Mouse (Mus musculus): ENCODE measurements around the gene Col19a1. TPM values are rescaled to one million over a fixed set of nuclear protein-coding genes. Genes with fewer than 3 reads are reported as not detected.

The Col19a1 gene
- polyA plus RNA-seq, 1 experiment: not detected

DNA sequence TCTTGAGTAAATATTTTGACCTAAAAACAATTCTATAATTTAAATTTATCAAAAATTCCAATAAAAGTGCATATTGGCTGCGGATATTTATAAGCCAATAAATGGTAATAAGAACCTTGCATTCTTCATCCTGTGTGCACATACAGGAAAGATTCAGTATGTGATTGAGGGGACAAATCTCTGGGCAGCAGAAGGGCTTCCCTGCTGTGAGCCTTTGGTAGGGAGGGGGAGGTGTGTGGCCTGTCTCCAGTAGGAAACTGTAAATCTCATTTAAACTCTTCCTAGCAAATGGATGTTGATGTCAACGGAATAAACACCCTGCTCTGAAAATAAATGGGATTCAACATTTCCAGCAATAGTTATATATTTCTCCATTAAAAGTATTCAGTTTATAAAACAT, 23.2 kb downstream of the Col19a1 start:
- Histone ChIP-seq H3K9ac (ENCODE audit: low read depth, poor library complexity, severe bottlenecking) (no peak overlapping the region), H3K27ac (ENCODE audit: insufficient read depth, low read length) (no peak overlapping the region), H3K9me3 (replicated peaks; ENCODE audit: control insufficient read depth, insufficient read depth, low read length, poor library complexity, severe bottlenecking) (no peaks in the 10 kb centered on the region), H3K27me3 (ENCODE audit: control insufficient read depth, insufficient read depth, low read length, poor library complexity, severe bottlenecking) (no peaks in the 10 kb centered on the region), H3K4me3 (ENCODE audit: low read depth, low read length) (no peak overlapping the region), H3K4me1 (ENCODE audit: control insufficient read depth, insufficient read depth, low read length) (no peaks in the 10 kb centered on the region), H3K36me3 (ENCODE audit: control insufficient read depth, insufficient read depth, low read length, poor library complexity, severe bottlenecking) (no peaks in the 10 kb centered on the region)
- TF ChIP-seq EP300 (IDR thresholded peaks at IDR 0.05; ENCODE audit: insufficient read depth, low read depth, low read length) (no peak), CTCF (IDR thresholded peaks at IDR 0.05; ENCODE audit: low read depth, low read length) (no peak), POLR2A (IDR thresholded peaks at IDR 0.05; ENCODE audit: insufficient read depth, low read length) (no peak)

DNA sequence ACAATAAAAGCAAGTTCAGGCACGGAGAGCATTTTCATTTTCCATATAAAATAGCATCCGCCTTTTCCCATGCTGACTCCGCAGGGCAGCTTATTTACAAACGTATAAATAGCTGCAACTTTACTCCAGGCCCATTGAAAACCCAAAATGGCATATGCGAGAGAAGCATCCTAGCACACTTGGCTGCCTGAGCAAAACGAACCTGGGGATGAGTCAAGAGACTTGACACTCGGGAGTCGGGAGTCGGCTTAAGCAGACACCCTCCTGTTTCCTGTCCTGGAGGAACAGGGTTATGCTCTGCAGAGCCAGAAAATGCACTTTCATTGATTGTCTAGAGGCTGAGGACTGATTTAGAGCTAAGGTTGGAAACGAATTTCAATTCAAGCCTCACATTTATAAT, 29.3 kb downstream of the Col19a1 start:
- TF ChIP-seq EP300 (IDR thresholded peaks at IDR 0.05; ENCODE audit: insufficient read depth, low read depth, low read length) (no peak), POLR2A (IDR thresholded peaks at IDR 0.05; ENCODE audit: insufficient read depth, low read length) (no peak), CTCF (IDR thresholded peaks at IDR 0.05; ENCODE audit: low read depth, low read length) (no peak)
- H3K4me1 ChIP-seq (ENCODE audit: control insufficient read depth, insufficient read depth, low read length): no peaks in the 10 kb centered on the region
- H3K27me3 ChIP-seq (ENCODE audit: control insufficient read depth, insufficient read depth, low read length, poor library complexity, severe bottlenecking): no peaks in the 10 kb centered on the region
- H3K9me3 ChIP-seq (replicated peaks; ENCODE audit: control insufficient read depth, insufficient read depth, low read length, poor library complexity, severe bottlenecking): no peaks in the 10 kb centered on the region; the same call in 1 of the 2 replicates
- no peak overlapping the region for H3K9ac ChIP-seq (ENCODE audit: low read depth, poor library complexity, severe bottlenecking)
- H3K36me3 ChIP-seq (ENCODE audit: control insufficient read depth, insufficient read depth, low read length, poor library complexity, severe bottlenecking): no peaks in the 10 kb centered on the region
- H3K27ac ChIP-seq (ENCODE audit: insufficient read depth, low read length): no peak overlapping the region
- H3K4me3 ChIP-seq (ENCODE audit: low read depth, low read length): no peak overlapping the region

DNA sequence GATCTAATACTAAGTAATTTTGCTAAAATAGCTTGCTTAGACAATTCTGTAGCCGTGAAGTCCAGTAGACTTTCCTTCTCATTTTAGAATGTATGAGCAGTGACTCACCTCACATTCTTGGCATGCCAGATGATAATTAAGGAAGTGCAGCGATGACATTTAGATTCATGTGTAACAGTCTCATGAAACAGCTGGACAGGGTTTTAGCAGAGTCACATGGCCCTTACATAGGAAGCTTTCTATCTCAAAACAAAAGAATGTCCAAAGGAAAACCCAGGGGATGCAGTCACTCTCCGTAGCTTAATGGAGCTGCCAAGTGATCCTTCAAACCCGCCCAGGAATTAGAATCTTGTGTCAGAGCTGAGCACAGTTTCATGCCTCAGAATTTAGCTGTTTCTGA, 33.8 kb downstream of the Col19a1 start:
- no peak for TF ChIP-seq EP300 (IDR thresholded peaks at IDR 0.05; ENCODE audit: insufficient read depth, low read depth, low read length)
- no peak for TF ChIP-seq POLR2A (IDR thresholded peaks at IDR 0.05; ENCODE audit: insufficient read depth, low read length)
- TF ChIP-seq CTCF (IDR thresholded peaks at IDR 0.05; ENCODE audit: low read depth, low read length): no peak
- H3K27me3 ChIP-seq (ENCODE audit: control insufficient read depth, insufficient read depth, low read length, poor library complexity, severe bottlenecking): no peaks in the 10 kb centered on the region
- H3K36me3 ChIP-seq (ENCODE audit: control insufficient read depth, insufficient read depth, low read length, poor library complexity, severe bottlenecking): no peaks in the 10 kb centered on the region
- H3K27ac ChIP-seq (ENCODE audit: insufficient read depth, low read length): no peak overlapping the region
- no peaks in the 10 kb centered on the region for H3K4me1 ChIP-seq (ENCODE audit: control insufficient read depth, insufficient read depth, low read length)
- H3K9me3 ChIP-seq (replicated peaks; ENCODE audit: control insufficient read depth, insufficient read depth, low read length, poor library complexity, severe bottlenecking): no peaks in the 10 kb centered on the region; the same call in 1 of the 2 replicates
- no peak overlapping the region for H3K9ac ChIP-seq (ENCODE audit: low read depth, poor library complexity, severe bottlenecking)
- no peak overlapping the region for H3K4me3 ChIP-seq (ENCODE audit: low read depth, low read length)

DNA sequence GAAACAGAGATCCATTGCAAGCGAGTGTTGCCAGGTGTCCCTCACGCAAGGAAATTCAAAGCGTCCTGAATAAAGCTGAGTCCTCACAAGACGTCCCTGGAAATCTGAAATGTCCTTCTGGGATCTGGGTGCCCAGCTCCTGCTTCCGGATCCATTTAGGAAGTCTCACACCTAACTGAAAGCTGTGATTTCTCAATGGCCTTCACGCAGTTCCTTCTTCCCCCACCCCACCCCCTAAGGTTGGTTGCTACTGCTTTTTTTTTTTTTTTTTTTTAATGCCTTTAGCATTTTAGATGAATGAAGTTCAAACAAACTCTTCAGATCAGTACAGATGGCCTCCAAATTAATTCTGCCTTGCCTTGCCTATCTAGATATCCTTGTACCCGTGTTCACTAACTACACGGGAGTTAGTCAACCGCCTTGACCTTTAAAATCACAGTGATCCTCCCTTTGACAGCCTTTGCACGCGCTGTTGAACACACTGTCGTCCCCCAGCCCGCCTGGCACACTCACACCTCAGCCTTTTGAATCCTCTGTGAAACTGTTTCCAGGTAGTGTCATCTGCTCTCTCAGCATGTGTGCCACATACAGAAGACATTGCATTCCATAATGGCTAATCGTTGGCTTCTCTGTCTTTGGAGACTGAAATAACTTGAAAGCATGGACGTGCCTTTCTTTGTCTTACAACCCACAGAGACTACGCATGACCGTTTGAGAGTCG, 36.6 kb downstream of the Col19a1 start:
- TF ChIP-seq EP300 (IDR thresholded peaks at IDR 0.05; ENCODE audit: insufficient read depth, low read depth, low read length): no peak
- TF ChIP-seq CTCF (IDR thresholded peaks at IDR 0.05; ENCODE audit: low read depth, low read length): no peak
- Histone ChIP-seq H3K36me3 (ENCODE audit: control insufficient read depth, insufficient read depth, low read length, poor library complexity, severe bottlenecking) (no peaks in the 10 kb centered on the region), H3K4me3 (ENCODE audit: low read depth, low read length) (no peak overlapping the region), H3K9me3 (replicated peaks; ENCODE audit: control insufficient read depth, insufficient read depth, low read length, poor library complexity, severe bottlenecking) (no peaks in the 10 kb centered on the region), H3K27ac (ENCODE audit: insufficient read depth, low read length) (no peak overlapping the region), H3K9ac (ENCODE audit: low read depth, poor library complexity, severe bottlenecking) (no peak overlapping the region), H3K4me1 (ENCODE audit: control insufficient read depth, insufficient read depth, low read length) (no peaks in the 10 kb centered on the region), H3K27me3 (ENCODE audit: control insufficient read depth, insufficient read depth, low read length, poor library complexity, severe bottlenecking) (no peaks in the 10 kb centered on the region)

DNA sequence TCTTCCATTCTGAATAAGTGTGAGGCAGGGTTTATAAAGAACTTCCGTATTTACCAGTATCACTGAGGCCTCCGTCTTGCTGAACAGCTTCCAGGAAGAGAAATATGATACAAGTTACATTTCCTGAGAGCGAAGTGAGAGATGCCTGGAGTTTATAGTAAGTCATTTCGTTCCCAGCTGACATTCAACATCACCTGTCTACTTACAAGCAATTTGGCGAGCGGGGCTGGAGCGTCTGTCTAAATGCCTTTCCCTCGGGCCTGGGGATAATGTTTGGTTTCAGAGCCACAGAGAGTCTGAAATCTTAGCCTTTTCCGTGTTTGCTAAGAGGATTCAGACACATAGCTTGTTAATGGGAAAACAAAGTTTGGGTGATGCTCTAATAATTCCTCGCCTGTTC, 37.2 kb downstream of the Col19a1 start:
- Histone ChIP-seq H3K9me3 (replicated peaks; ENCODE audit: control insufficient read depth, insufficient read depth, low read length, poor library complexity, severe bottlenecking) (no peaks in the 10 kb centered on the region), H3K36me3 (ENCODE audit: control insufficient read depth, insufficient read depth, low read length, poor library complexity, severe bottlenecking) (no peaks in the 10 kb centered on the region), H3K27me3 (ENCODE audit: control insufficient read depth, insufficient read depth, low read length, poor library complexity, severe bottlenecking) (no peaks in the 10 kb centered on the region), H3K4me3 (ENCODE audit: low read depth, low read length) (no peak overlapping the region), H3K4me1 (ENCODE audit: control insufficient read depth, insufficient read depth, low read length) (no peaks in the 10 kb centered on the region), H3K27ac (ENCODE audit: insufficient read depth, low read length) (no peak overlapping the region), H3K9ac (ENCODE audit: low read depth, poor library complexity, severe bottlenecking) (no peak overlapping the region)
- TF ChIP-seq CTCF (IDR thresholded peaks at IDR 0.05; ENCODE audit: low read depth, low read length): no peak
- no peak for TF ChIP-seq POLR2A (IDR thresholded peaks at IDR 0.05; ENCODE audit: insufficient read depth, low read length)
- no peak for TF ChIP-seq EP300 (IDR thresholded peaks at IDR 0.05; ENCODE audit: insufficient read depth, low read depth, low read length)

DNA sequence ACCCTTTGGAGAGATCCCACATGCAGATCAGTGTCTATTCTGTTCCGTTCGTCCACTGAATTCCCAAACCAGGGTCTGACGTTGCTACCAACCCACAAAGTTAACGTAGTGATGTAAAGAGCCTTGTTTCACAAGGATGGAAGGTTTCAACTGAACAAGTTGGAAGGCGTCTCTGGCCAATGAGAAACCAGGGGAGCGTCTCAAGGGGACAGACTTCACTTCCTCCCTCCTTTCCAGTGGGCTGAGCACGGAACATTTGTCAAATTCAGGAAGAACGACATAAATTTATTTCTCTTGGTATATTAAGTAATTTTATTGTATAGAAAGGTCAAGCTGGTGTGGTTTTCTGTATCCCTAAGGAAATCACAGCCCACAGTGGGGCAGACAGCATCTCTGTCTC, 38.2 kb downstream of the Col19a1 start:
- H3K4me3 ChIP-seq (ENCODE audit: low read depth, low read length): no peak overlapping the region
- TF ChIP-seq CTCF (IDR thresholded peaks at IDR 0.05; ENCODE audit: low read depth, low read length) (no peak), EP300 (IDR thresholded peaks at IDR 0.05; ENCODE audit: insufficient read depth, low read depth, low read length) (no peak), POLR2A (IDR thresholded peaks at IDR 0.05; ENCODE audit: insufficient read depth, low read length) (no peak)
- no peaks in the 10 kb centered on the region for H3K36me3 ChIP-seq (ENCODE audit: control insufficient read depth, insufficient read depth, low read length, poor library complexity, severe bottlenecking)
- H3K9me3 ChIP-seq (replicated peaks; ENCODE audit: control insufficient read depth, insufficient read depth, low read length, poor library complexity, severe bottlenecking): no peaks in the 10 kb centered on the region
- H3K4me1 ChIP-seq (ENCODE audit: control insufficient read depth, insufficient read depth, low read length): no peaks in the 10 kb centered on the region
- H3K9ac ChIP-seq (ENCODE audit: low read depth, poor library complexity, severe bottlenecking): no peak overlapping the region
- no peaks in the 10 kb centered on the region for H3K27me3 ChIP-seq (ENCODE audit: control insufficient read depth, insufficient read depth, low read length, poor library complexity, severe bottlenecking)
- H3K27ac ChIP-seq (ENCODE audit: insufficient read depth, low read length): no peak overlapping the region
